24 mouse cellular contexts compared by ENCODE assay signal in genomic region chr11:59800412-59800811, GRCm38 (mm10). TPM values are rescaled to one million over a fixed set of nuclear protein-coding genes. Genes with fewer than 3 reads are reported as not detected.
DNase-seq lines count a peak whose midpoint lies in the region; ATAC-seq and TF ChIP-seq lines count a peak whose summit lies in the region.
"Had no signal": no experiment of that assay in that cellular context is flagged by ENCODE, and none has a peak within 500 bp of the region (broad histone marks: within the 10 kb centered on the region; RNA-seq: fewer than 3 reads in every experiment).

No protein-coding gene starts in this region.

- H3K27me3 ChIP-seq in liver, adult 2 months (ENCODE audit: control insufficient read depth, insufficient read depth, low read length), result no peaks in the 10 kb centered on the region
- no peaks in the 10 kb centered on the region for H3K27me3 ChIP-seq in liver, embryonic 11.5 days (replicated peaks; ENCODE audit: control insufficient read depth, insufficient read depth, low read length)
- H3K27me3 ChIP-seq in E14TG2a.4 (ENCODE audit: insufficient read depth, low read length), result no peaks in the 10 kb centered on the region
- H3K27me3 ChIP-seq: forebrain, embryonic 12.5 days; heart, embryonic 12.5 days; hindbrain, embryonic 13.5 days; limb, embryonic 15.5 days; lung, embryonic 15.5 days had no signal

- ATAC-seq in CD4-positive, CD25-positive, alpha-beta regulatory T cell, adult 4 months, result no peak
- ATAC-seq in liver, embryonic 11.5 days (replicated peaks; ENCODE audit: low FRiP score), result no peak
- ATAC-seq in megakaryocyte-erythroid progenitor cell, adult 5-6 weeks (replicated peaks; ENCODE audit: low FRiP score, low TSS enrichment, poor library complexity, severe bottlenecking), result 0 out of 2 replicates have a peak, but pooled peaks have one; percentile 41
- ATAC-seq: activated CD4-positive, CD25-positive, alpha-beta regulatory T cell, adult 4 months had no signal

- no peaks in the 10 kb centered on the region for H3K9me3 ChIP-seq in liver, embryonic 11.5 days (ENCODE audit: control insufficient read depth, low read length)
- no peaks in the 10 kb centered on the region for H3K9me3 ChIP-seq in E14TG2a.4 (ENCODE audit: low read length)
- H3K9me3 ChIP-seq: forebrain, embryonic 12.5 days; heart, embryonic 12.5 days; hindbrain, embryonic 13.5 days; limb, embryonic 15.5 days; lung, embryonic 15.5 days had no signal

- DNase-seq in CD4-positive, CD25-positive, alpha-beta regulatory T cell, adult 2 months (ENCODE audit: low read depth, low spot score), result peak; percentile 21
- DNase-seq in liver, adult 2 months (ENCODE audit: extremely low read depth, low read depth, low spot score), result no peak
- no peak for DNase-seq in liver, embryonic 11.5 days (ENCODE audit: low spot score)
- DNase-seq in spleen, postnatal 4 days (ENCODE audit: low spot score in 2 of 2), result no peak
- no peak for DNase-seq in heart, adult 8-10 months (ENCODE audit: low spot score)
- DNase-seq: adrenal gland, postnatal 14 days; cerebellum, adult 11 months; cerebellum, postnatal 25 days; heart, postnatal 14 days; kidney, postnatal 10 days; midbrain, embryonic 14.5 days; right cerebral cortex, postnatal 14 days; spleen, adult 18-20 months had no signal

- no peak overlapping the region for H3K4me2 ChIP-seq in liver, embryonic 11.5 days
- H3K4me2 ChIP-seq: forebrain, embryonic 12.5 days; heart, embryonic 12.5 days; hindbrain, embryonic 13.5 days; limb, embryonic 15.5 days; lung, embryonic 15.5 days had no signal

- peak; percentile 13; the same call in 1 of the 2 replicates for TF ChIP-seq CTCF in liver, adult 2 months (IDR thresholded peaks at IDR 0.05; ENCODE audit: low read depth, low read length)
- peak; percentile 43 for TF ChIP-seq CTCF in E14TG2a.4 (conservative IDR thresholded peaks at IDR 0.05; ENCODE audit: low read length)

- TF ChIP-seq POLR2A in liver, adult 2 months (IDR thresholded peaks at IDR 0.05; ENCODE audit: extremely low read depth, insufficient read depth, low read length), result no peak

- H3K9ac ChIP-seq in liver, adult 2 months (ENCODE audit: low read depth, low read length), result no peak overlapping the region
- no peak overlapping the region for H3K9ac ChIP-seq in liver, embryonic 11.5 days (ENCODE audit: low read depth, low read length)
- H3K9ac ChIP-seq: forebrain, embryonic 12.5 days; heart, embryonic 12.5 days; hindbrain, embryonic 13.5 days; limb, embryonic 15.5 days; lung, embryonic 15.5 days had no signal

- H3K79me2 ChIP-seq in liver, adult 2 months (ENCODE audit: control insufficient read depth, insufficient read depth, low read length), result peaks cover 6% of the 10 kb centered on the region

- peaks cover 2% of the 10 kb centered on the region; the same call in 1 of the 2 replicates for H3K4me1 ChIP-seq in liver, adult 2 months (ENCODE audit: control insufficient read depth, insufficient read depth, low read length)
- H3K4me1 ChIP-seq in liver, embryonic 11.5 days (replicated peaks; ENCODE audit: control insufficient read depth, insufficient read depth, low read length), result no peaks in the 10 kb centered on the region
- H3K4me1 ChIP-seq in E14TG2a.4 (replicated peaks; ENCODE audit: low read depth, low read length), result peaks cover 36% of the 10 kb centered on the region
- H3K4me1 ChIP-seq: forebrain, embryonic 12.5 days; heart, embryonic 12.5 days; hindbrain, embryonic 13.5 days; limb, embryonic 15.5 days; lung, embryonic 15.5 days had no signal

- 96% methylated on average over 10 of the region's 10 CpGs for WGBS in liver, adult 2 months
- WGBS in liver, embryonic 11.5 days, result 95% methylated on average over 10 of the region's 10 CpGs

- H3K4me3 ChIP-seq in liver, adult 2 months (ENCODE audit: insufficient read depth, low read depth, low read length), result no peak overlapping the region
- no peak overlapping the region for H3K4me3 ChIP-seq in liver, embryonic 11.5 days (ENCODE audit: low read depth, low read length)
- H3K4me3 ChIP-seq in E14TG2a.4 (replicated peaks; ENCODE audit: low read length), result no peak overlapping the region
- H3K4me3 ChIP-seq: forebrain, embryonic 12.5 days; heart, embryonic 12.5 days; hindbrain, embryonic 13.5 days; limb, embryonic 15.5 days; lung, embryonic 15.5 days; myocyte had no signal

- H3K27ac ChIP-seq in liver, adult 2 months (replicated peaks; ENCODE audit: insufficient read depth, low read depth, low read length), result no peak overlapping the region
- H3K27ac ChIP-seq in liver, embryonic 11.5 days (ENCODE audit: low read depth, low read length), result no peak overlapping the region
- H3K27ac ChIP-seq: forebrain, embryonic 12.5 days; hindbrain, embryonic 13.5 days; limb, embryonic 15.5 days; lung, embryonic 15.5 days had no signal

- peaks cover 66% of the 10 kb centered on the region for H3K36me3 ChIP-seq in liver, adult 2 months (ENCODE audit: control insufficient read depth, insufficient read depth, low read length)
- H3K36me3 ChIP-seq in liver, embryonic 11.5 days (ENCODE audit: control insufficient read depth, insufficient read depth, low read length), result peaks cover 61% of the 10 kb centered on the region
- H3K36me3 ChIP-seq in E14TG2a.4 (ENCODE audit: insufficient read depth, low read length), result peaks cover 97% of the 10 kb centered on the region

RNA-seq across cellular contexts. Expression of gene Flcn, which starts 9.4 kb away (rescaled TPM):
- 10 to 100 TPM; 26.9 to 39.0 TPM for polyA plus RNA-seq in CD4-positive, CD25-positive, alpha-beta regulatory T cell, adult 4 months (2017; shearing (Covaris generic))
- 24.6 and 33.1 TPM in 2 replicates for total RNA-seq in liver, adult 2 months (2014; rRNA removed)
- polyA plus RNA-seq in liver, adult 2 months (2012; rRNA removed), result 17.9 and 31.4 TPM in 2 replicates
- polyA plus RNA-seq in liver, embryonic 11.5 days (2014; fragmentation: Nextera tagmentation; extraction: Ambion mirVana), result 30.1 and 33.1 TPM in 2 replicates
- 25.4 and 31.1 TPM in 2 replicates for total RNA-seq in megakaryocyte-erythroid progenitor cell, adult 5-6 weeks (2014; fragmentation: Nextera tagmentation)
- total RNA-seq in megakaryocyte-erythroid progenitor cell, adult 5-6 weeks (2017), result 17.0 and 21.1 TPM in 2 replicates
- 10 to 100 TPM; 26.7 to 46.9 (median 42.1) TPM for total RNA-seq in heart, adult 8-10 months (2022)

RNA-seq across cellular contexts. Expression of gene Pld6, which starts 13.0 kb away (rescaled TPM):
- under 1 TPM in 1 of 2 experiments, not detected in 1; 0.36 TPM for polyA plus RNA-seq in CD4-positive, CD25-positive, alpha-beta regulatory T cell, adult 4 months (2017; shearing (Covaris generic))
- 1.6 and 1.9 TPM in 2 replicates for total RNA-seq in liver, adult 2 months (2014; rRNA removed)
- polyA plus RNA-seq in liver, adult 2 months (2012; rRNA removed), result 3.9 and 4.3 TPM in 2 replicates
- polyA plus RNA-seq in liver, embryonic 11.5 days (2014; fragmentation: Nextera tagmentation; extraction: Ambion mirVana), result 1.5 and 1.8 TPM in 2 replicates
- total RNA-seq in megakaryocyte-erythroid progenitor cell, adult 5-6 weeks (2014; fragmentation: Nextera tagmentation), result 2.6 and 2.8 TPM in 2 replicates
- 1.4 and 2.1 TPM in 2 replicates for total RNA-seq in megakaryocyte-erythroid progenitor cell, adult 5-6 weeks (2017)
- total RNA-seq in heart, adult 8-10 months (2022), result 1 to 10 TPM in 2 of 4 experiments, under 1 TPM in 2; 0.60 to 1.2 (median 0.89) TPM
- total RNA-seq: gastrocnemius, adult 8-10 months had no signal
- polyA plus RNA-seq: activated CD4-positive, CD25-positive, alpha-beta regulatory T cell, adult 4 months had no signal

RNA-seq across cellular contexts. Expression of gene Nt5m, which starts 38.8 kb away (rescaled TPM):
- polyA plus RNA-seq in CD4-positive, CD25-positive, alpha-beta regulatory T cell, adult 4 months (2017; shearing (Covaris generic)), result 1 to 10 TPM; 7.3 to 7.8 TPM
- total RNA-seq in liver, adult 2 months (2014; rRNA removed), result 6.9 and 9.3 TPM in 2 replicates
- polyA plus RNA-seq in liver, adult 2 months (2012; rRNA removed), result 19.3 and 21.6 TPM in 2 replicates
- 26.1 and 26.2 TPM in 2 replicates for polyA plus RNA-seq in liver, embryonic 11.5 days (2014; fragmentation: Nextera tagmentation; extraction: Ambion mirVana)
- total RNA-seq in megakaryocyte-erythroid progenitor cell, adult 5-6 weeks (2014; fragmentation: Nextera tagmentation), result 19.6 and 21.9 TPM in 2 replicates
- total RNA-seq in megakaryocyte-erythroid progenitor cell, adult 5-6 weeks (2017), result 16.6 and 26.9 TPM in 2 replicates
- total RNA-seq in heart, adult 8-10 months (2022), result 10 to 100 TPM; 24.3 to 32.0 (median 26.8) TPM

RNA-seq across cellular contexts. Expression of gene Cops3, which starts 39.2 kb away (rescaled TPM):
- 10 to 100 TPM; 74.8 to 80.6 TPM for polyA plus RNA-seq in CD4-positive, CD25-positive, alpha-beta regulatory T cell, adult 4 months (2017; shearing (Covaris generic))
- total RNA-seq in liver, adult 2 months (2014; rRNA removed), result 63.4 and 65.4 TPM in 2 replicates
- polyA plus RNA-seq in liver, adult 2 months (2012; rRNA removed), result 11.8 and 12.3 TPM in 2 replicates
- polyA plus RNA-seq in liver, embryonic 11.5 days (2014; fragmentation: Nextera tagmentation; extraction: Ambion mirVana), result 211 and 226 TPM in 2 replicates
- total RNA-seq in megakaryocyte-erythroid progenitor cell, adult 5-6 weeks (2014; fragmentation: Nextera tagmentation), result 171 and 212 TPM in 2 replicates
- total RNA-seq in megakaryocyte-erythroid progenitor cell, adult 5-6 weeks (2017), result 224 and 228 TPM in 2 replicates
- 10 to 100 TPM; 71.2 to 74.2 (median 72.7) TPM for total RNA-seq in heart, adult 8-10 months (2022)
